Mouse (Mus musculus) layer of hippocampus, postnatal 14 days (tissue): ENCODE measurements around the gene Aff3. TPM values are rescaled to one million over a fixed set of nuclear protein-coding genes. Genes with fewer than 3 reads are reported as not detected.

Experiments
- total RNA-seq, 2 experiments: library from RNA; stranded (reverse); gene quantifications; 2 replicates each; pipeline ENCODE4 v1.2.3; 2021

Gene Aff3
- total RNA-seq, 2 experiments from 2014 or later: 91.4 to 99.9 TPM

Other genes starting within 250 kb of the Aff3 start
- 100 to 1,000 TPM; 116 TPM for gene Lonrf2, start 171.8 kb upstream of the Aff3 start, total RNA-seq
- 10 to 100 TPM; 46.7 to 52.4 TPM for gene Chst10, start 233.2 kb upstream of the Aff3 start, total RNA-seq